Mouse (Mus musculus): Measurements from ENCODE around the gene Recql5. TPM values are rescaled to one million over a fixed set of nuclear protein-coding genes. Genes with fewer than 3 reads are reported as not detected.
A peak's percentile ranks its signal among the peaks of the same experiment; 100 is the strongest.

Gene Recql5
- total RNA-seq, 1 experiment from 2014 or later: 18.3 TPM

GRCm38 (mm10) chr11:115939690-115940329 lies 6.5 kb upstream of the Recql5 start:
- peak; percentile 72 for DNase-seq

GRCm38 (mm10) chr11:115933747-115934110 lies 452 bp upstream of the Recql5 start:
- no peak for DNase-seq

- DNase-seq: no peak
Observed at GRCm38 (mm10) chr11:115931235-115931634, 2.0 kb downstream of the Recql5 start.

- DNase-seq: no peak
Observed at GRCm38 (mm10) chr11:115929818-115930217, 3.5 kb downstream of the Recql5 start.

- DNase-seq: no peak
Observed at GRCm38 (mm10) chr11:115929031-115929430, 4.2 kb downstream of the Recql5 start.

GRCm38 (mm10) chr11:115921986-115922385 lies 11.3 kb downstream of the Recql5 start:
- DNase-seq: no peak

GRCm38 (mm10) chr11:115920110-115920818 lies 13.0 kb downstream of the Recql5 start:
- DNase-seq: peak; percentile 70

GRCm38 (mm10) chr11:115919073-115919472 lies 14.2 kb downstream of the Recql5 start:
- DNase-seq: no peak

- DNase-seq: no peak
Observed at GRCm38 (mm10) chr11:115918637-115919036, 14.6 kb downstream of the Recql5 start.

- no peak for DNase-seq
Observed at GRCm38 (mm10) chr11:115916579-115916978, 16.7 kb downstream of the Recql5 start.

- no peak for DNase-seq
Observed at GRCm38 (mm10) chr11:115911632-115912376, 21.5 kb downstream of the Recql5 start, which contains the start of gene Smim6. Gene Smim6 (plus strand): TSS chr11:115912017.

GRCm38 (mm10) chr11:115911134-115911561 lies 22.1 kb downstream of the Recql5 start:
- DNase-seq: no peak

- no peak for DNase-seq
Observed at GRCm38 (mm10) chr11:115906521-115906920, 26.8 kb downstream of the Recql5 start.

- peak; percentile 45 for DNase-seq
Observed at GRCm38 (mm10) chr11:115906116-115906515, 27.2 kb downstream of the Recql5 start.

- DNase-seq: peak; percentile 52
Observed at GRCm38 (mm10) chr11:115904956-115905790, 28.1 kb downstream of the Recql5 start.

- no peak for DNase-seq
Observed at GRCm38 (mm10) chr11:115904231-115904955, 28.9 kb downstream of the Recql5 start.

GRCm38 (mm10) chr11:115903384-115904230 lies 29.7 kb downstream of the Recql5 start:
- peak; percentile 51 for DNase-seq

GRCm38 (mm10) chr11:115902831-115903230 lies 30.4 kb downstream of the Recql5 start:
- peak; percentile 63 for DNase-seq

- DNase-seq: no peak
Observed at GRCm38 (mm10) chr11:115902177-115902576, 31.1 kb downstream of the Recql5 start.

Measured in adrenal gland, postnatal 14 days (tissue).